Mouse (Mus musculus): Measurements from ENCODE around the gene Cyp2c23. TPM values are rescaled to one million over a fixed set of nuclear protein-coding genes. Genes with fewer than 3 reads are reported as not detected.

Gene Cyp2c23
- polyA plus RNA-seq, 1 experiment from 2014 or later = 0.55 TPM

GRCm38 (mm10) chr19:44032046-44032744 is 3.2 kb upstream of the Cyp2c23 start:
- H3K4me3 ChIP-seq (ENCODE audit: low read length) = no peak overlapping the region
- peaks cover 4% of the 10 kb centered on the region; the same call in 1 of the 2 replicates for H3K36me3 ChIP-seq (ENCODE audit: control insufficient read depth, insufficient read depth, low read length)
- H3K4me1 ChIP-seq (replicated peaks; ENCODE audit: control insufficient read depth, insufficient read depth, low read length) = no peaks in the 10 kb centered on the region
- H3K27me3 ChIP-seq (ENCODE audit: control insufficient read depth, insufficient read depth, low read depth, low read length) = no peaks in the 10 kb centered on the region
- H3K27ac ChIP-seq (ENCODE audit: low read length) = no peak overlapping the region
- peak; percentile 70 for ATAC-seq (ENCODE audit: low read depth)
- no peak overlapping the region for H3K9ac ChIP-seq (ENCODE audit: low read length)
- H3K9me3 ChIP-seq (ENCODE audit: control insufficient read depth, low read length) = no peaks in the 10 kb centered on the region
- WGBS = 66% methylated on average over 11 of the region's 11 CpGs
- no peak overlapping the region for H3K4me2 ChIP-seq (ENCODE audit: low read depth, low read length)

- 78% methylated on average over 5 of the region's 5 CpGs for WGBS
Measured at GRCm38 (mm10) chr19:44030024-44030423, 1.0 kb upstream of the Cyp2c23 start.

GRCm38 (mm10) chr19:44026956-44027530 is 2.0 kb downstream of the Cyp2c23 start:
- Histone ChIP-seq H3K27ac (ENCODE audit: low read length) (no peak overlapping the region), H3K27me3 (ENCODE audit: control insufficient read depth, insufficient read depth, low read depth, low read length) (no peaks in the 10 kb centered on the region), H3K4me2 (ENCODE audit: low read depth, low read length) (no peak overlapping the region), H3K4me3 (ENCODE audit: low read length) (no peak overlapping the region), H3K9me3 (ENCODE audit: control insufficient read depth, low read length) (no peaks in the 10 kb centered on the region), H3K36me3 (ENCODE audit: control insufficient read depth, insufficient read depth, low read length) (no peaks in the 10 kb centered on the region), H3K9ac (ENCODE audit: low read length) (no peak overlapping the region), H3K4me1 (replicated peaks; ENCODE audit: control insufficient read depth, insufficient read depth, low read length) (no peaks in the 10 kb centered on the region)
- 50% methylated on average over 8 of the region's 8 CpGs for WGBS
- ATAC-seq (ENCODE audit: low read depth) = peak; percentile 39; the same call in 1 of the 2 replicates

More at GRCm38 (mm10) chr19:44030024-44030423, 1.0 kb upstream of the Cyp2c23 start:
- Histone ChIP-seq H3K4me2 (ENCODE audit: low read depth, low read length) (no peak overlapping the region), H3K27ac (ENCODE audit: low read length) (no peak overlapping the region), H3K9me3 (ENCODE audit: control insufficient read depth, low read length) (no peaks in the 10 kb centered on the region), H3K9ac (ENCODE audit: low read length) (no peak overlapping the region), H3K36me3 (ENCODE audit: control insufficient read depth, insufficient read depth, low read length) (no peaks in the 10 kb centered on the region), H3K27me3 (ENCODE audit: control insufficient read depth, insufficient read depth, low read depth, low read length) (no peaks in the 10 kb centered on the region), H3K4me3 (ENCODE audit: low read length) (no peak overlapping the region), H3K4me1 (replicated peaks; ENCODE audit: control insufficient read depth, insufficient read depth, low read length) (no peaks in the 10 kb centered on the region)
- no peak for ATAC-seq (ENCODE audit: low read depth)

- no peaks in the 10 kb centered on the region for H3K4me1 ChIP-seq (replicated peaks; ENCODE audit: control insufficient read depth, insufficient read depth, low read length)
- H3K4me2 ChIP-seq (ENCODE audit: low read depth, low read length) = no peak overlapping the region
- no peak overlapping the region for H3K27ac ChIP-seq (ENCODE audit: low read length)
- no peaks in the 10 kb centered on the region for H3K9me3 ChIP-seq (ENCODE audit: control insufficient read depth, low read length)
- H3K4me3 ChIP-seq (ENCODE audit: low read length) = no peak overlapping the region
- no peaks in the 10 kb centered on the region for H3K36me3 ChIP-seq (ENCODE audit: control insufficient read depth, insufficient read depth, low read length)
- no peak for ATAC-seq (ENCODE audit: low read depth)
- no peak overlapping the region for H3K9ac ChIP-seq (ENCODE audit: low read length)
- H3K27me3 ChIP-seq (ENCODE audit: control insufficient read depth, insufficient read depth, low read depth, low read length) = no peaks in the 10 kb centered on the region
- 74% methylated on average over 13 of the region's 13 CpGs for WGBS
Measured at GRCm38 (mm10) chr19:44024921-44025585, 4.0 kb downstream of the Cyp2c23 start.

- no peak for ATAC-seq (ENCODE audit: low read depth)
- Histone ChIP-seq H3K36me3 (ENCODE audit: control insufficient read depth, insufficient read depth, low read length) (no peaks in the 10 kb centered on the region), H3K27ac (ENCODE audit: low read length) (no peak overlapping the region), H3K9me3 (ENCODE audit: control insufficient read depth, low read length) (no peaks in the 10 kb centered on the region), H3K4me3 (ENCODE audit: low read length) (no peak overlapping the region), H3K9ac (ENCODE audit: low read length) (no peak overlapping the region), H3K4me2 (ENCODE audit: low read depth, low read length) (no peak overlapping the region), H3K4me1 (replicated peaks; ENCODE audit: control insufficient read depth, insufficient read depth, low read length) (no peaks in the 10 kb centered on the region), H3K27me3 (ENCODE audit: control insufficient read depth, insufficient read depth, low read depth, low read length) (no peaks in the 10 kb centered on the region)
- WGBS = 62% methylated on average over 5 of the region's 5 CpGs
Measured at GRCm38 (mm10) chr19:44023066-44023465, 5.9 kb downstream of the Cyp2c23 start.

- no peaks in the 10 kb centered on the region for H3K9me3 ChIP-seq (ENCODE audit: control insufficient read depth, low read length)
- peak; percentile 93 for ATAC-seq (ENCODE audit: low read depth)
- WGBS = 50% methylated on average over 4 of the region's 4 CpGs
- no peak overlapping the region for H3K4me2 ChIP-seq (ENCODE audit: low read depth, low read length)
- no peaks in the 10 kb centered on the region for H3K4me1 ChIP-seq (replicated peaks; ENCODE audit: control insufficient read depth, insufficient read depth, low read length)
- no peak overlapping the region for H3K9ac ChIP-seq (ENCODE audit: low read length)
- H3K36me3 ChIP-seq (ENCODE audit: control insufficient read depth, insufficient read depth, low read length) = no peaks in the 10 kb centered on the region
- H3K27ac ChIP-seq (ENCODE audit: low read length) = 0 out of 2 replicates have a peak overlapping the region, but pooled peaks have one; percentile 10
- no peaks in the 10 kb centered on the region for H3K27me3 ChIP-seq (ENCODE audit: control insufficient read depth, insufficient read depth, low read depth, low read length)
- H3K4me3 ChIP-seq (ENCODE audit: low read length) = no peak overlapping the region
Measured at GRCm38 (mm10) chr19:44021502-44021901, 7.5 kb downstream of the Cyp2c23 start.

- H3K4me1 ChIP-seq (replicated peaks; ENCODE audit: control insufficient read depth, insufficient read depth, low read length) = no peaks in the 10 kb centered on the region; the same call in 1 of the 2 replicates
- no peaks in the 10 kb centered on the region for H3K36me3 ChIP-seq (ENCODE audit: control insufficient read depth, insufficient read depth, low read length)
- H3K4me3 ChIP-seq (ENCODE audit: low read length) = no peak overlapping the region
- 55% methylated on average over 7 of the region's 7 CpGs for WGBS
- no peaks in the 10 kb centered on the region for H3K9me3 ChIP-seq (ENCODE audit: control insufficient read depth, low read length)
- no peak overlapping the region for H3K4me2 ChIP-seq (ENCODE audit: low read depth, low read length)
- no peak overlapping the region for H3K27ac ChIP-seq (ENCODE audit: low read length)
- H3K27me3 ChIP-seq (ENCODE audit: control insufficient read depth, insufficient read depth, low read depth, low read length) = no peaks in the 10 kb centered on the region
- no peak overlapping the region for H3K9ac ChIP-seq (ENCODE audit: low read length)
- ATAC-seq (ENCODE audit: low read depth) = no peak
Measured at GRCm38 (mm10) chr19:44019739-44020138, 9.3 kb downstream of the Cyp2c23 start.

- no peak overlapping the region for H3K4me2 ChIP-seq (ENCODE audit: low read depth, low read length)
- no peak for ATAC-seq (ENCODE audit: low read depth)
- no peaks in the 10 kb centered on the region for H3K36me3 ChIP-seq (ENCODE audit: control insufficient read depth, insufficient read depth, low read length)
- no peak overlapping the region for H3K4me3 ChIP-seq (ENCODE audit: low read length)
- H3K27ac ChIP-seq (ENCODE audit: low read length) = no peak overlapping the region
- no peak overlapping the region for H3K9ac ChIP-seq (ENCODE audit: low read length)
- peaks cover 3% of the 10 kb centered on the region for H3K4me1 ChIP-seq (replicated peaks; ENCODE audit: control insufficient read depth, insufficient read depth, low read length)
- no peaks in the 10 kb centered on the region for H3K9me3 ChIP-seq (ENCODE audit: control insufficient read depth, low read length)
- H3K27me3 ChIP-seq (ENCODE audit: control insufficient read depth, insufficient read depth, low read depth, low read length) = no peaks in the 10 kb centered on the region
- WGBS = 39% methylated on average over 6 of the region's 6 CpGs
Measured at GRCm38 (mm10) chr19:44013862-44014261, 15.1 kb downstream of the Cyp2c23 start.

GRCm38 (mm10) chr19:44008784-44009183 is 20.2 kb downstream of the Cyp2c23 start:
- H3K9me3 ChIP-seq (ENCODE audit: control insufficient read depth, low read length) = no peaks in the 10 kb centered on the region
- H3K4me1 ChIP-seq (replicated peaks; ENCODE audit: control insufficient read depth, insufficient read depth, low read length) = peaks cover 6% of the 10 kb centered on the region; the same call in 1 of the 2 replicates
- no peak overlapping the region for H3K4me3 ChIP-seq (ENCODE audit: low read length)
- H3K4me2 ChIP-seq (ENCODE audit: low read depth, low read length) = peak overlapping the region; percentile 8; the same call in 1 of the 2 replicates
- H3K9ac ChIP-seq (ENCODE audit: low read length) = no peak overlapping the region
- H3K27ac ChIP-seq (ENCODE audit: low read length) = peak overlapping the region; percentile 73; the same call in 1 of the 2 replicates
- ATAC-seq (ENCODE audit: low read depth) = peak; percentile 94
- H3K36me3 ChIP-seq (ENCODE audit: control insufficient read depth, insufficient read depth, low read length) = no peaks in the 10 kb centered on the region
- WGBS = 33% methylated on average over 15 of the region's 15 CpGs
- H3K27me3 ChIP-seq (ENCODE audit: control insufficient read depth, insufficient read depth, low read depth, low read length) = no peaks in the 10 kb centered on the region

Measured in lung, embryonic 16.5 days (tissue).